Mouse (Mus musculus) limb, embryonic 11.5 days (tissue): ENCODE data around the gene Atp6v1b1. TPM values are rescaled to one million over a fixed set of nuclear protein-coding genes. Genes with fewer than 3 reads are reported as not detected.

Experiments used
- ATAC-seq: fragments of 200-750 bp; cut with Nextera tagmentation; 2 replicates; pipeline ENCODE4 v1.8.0; 2017; ENCODE audit warnings: low read depth; ENCODE audit not compliant: insufficient number of reproducible peaks, low FRiP score, low TSS enrichment
- DNase-seq: peaks from one replicate; pipeline ENCODE4 v3.0.0-alpha.2; 2015; ENCODE audit warnings: low spot score
- H3K27ac ChIP-seq: fragments of 300-500 bp; sonication (generic); replicated peaks from 2 replicates; pipeline ENCODE4 v1.5.1; 2014; ENCODE audit warnings: low read depth, mild to moderate bottlenecking, low read length
- H3K27me3 ChIP-seq: fragments of 300-500 bp; sonication (generic); 2 replicates; pipeline ENCODE4 v1.6.1; 2014; ENCODE audit warnings: mild to moderate bottlenecking, low read length, mixed read lengths; ENCODE audit not compliant: control insufficient read depth, insufficient read depth
- H3K36me3 ChIP-seq: fragments of 300-500 bp; sonication (generic); 2 replicates; pipeline ENCODE4 v1.6.1; 2014; ENCODE audit warnings: mild to moderate bottlenecking, low read length, moderate library complexity, mixed read lengths; ENCODE audit not compliant: control insufficient read depth, insufficient read depth
- H3K4me1 ChIP-seq: fragments of 300-500 bp; sonication (generic); 2 replicates; pipeline ENCODE4 v1.6.1; 2014; ENCODE audit warnings: low read length, mixed read lengths; ENCODE audit not compliant: control insufficient read depth, insufficient read depth
- H3K4me2 ChIP-seq: fragments of 300-500 bp; sonication (generic); 2 replicates; pipeline ENCODE4 v1.6.1; 2014; ENCODE audit warnings: low read depth, mild to moderate bottlenecking, moderate library complexity; ENCODE audit not compliant: severe bottlenecking
- H3K4me3 ChIP-seq: fragments of 300-500 bp; sonication (generic); 2 replicates; pipeline ENCODE4 v1.5.1; 2014; ENCODE audit warnings: low read depth, low read length
- H3K9ac ChIP-seq: fragments of 300-500 bp; sonication (generic); 2 replicates; pipeline ENCODE4 v1.6.1; 2014; ENCODE audit warnings: mild to moderate bottlenecking, low read length
- H3K9me3 ChIP-seq: fragments of 300-500 bp; sonication (generic); 2 replicates; pipeline ENCODE4 v1.6.1; 2016; ENCODE audit warnings: low read length; ENCODE audit not compliant: control insufficient read depth
- WGBS: fragments of 180-500 bp; shearing (Covaris S2); extraction: QIAGEN DNeasy Blood & Tissue Kit; methylation state at CpG from one replicate; pipeline ENCODE4 v1.1.7; 2014; 5-methylcytosine and 5-hydroxymethylcytosine counted together
- polyA plus RNA-seq: library from polyadenylated mRNA; unstranded; fragments of >200 nt; fragmentation: Nextera tagmentation; extraction: Ambion mirVana; gene quantifications from 2 replicates; pipeline ENCODE4 v1.2.1, GENCODE M21; 2014

The Atp6v1b1 gene
- polyA plus RNA-seq, result 0.27 TPM in 1 of 2 replicates, not detected in the other

- Histone ChIP-seq H3K9me3 (no peaks in the 10 kb centered on the region), H3K36me3 (no peaks in the 10 kb centered on the region), H3K27ac (no peak within 1 kb of the TSS), H3K9ac (no peak within 1 kb of the TSS), H3K27me3 (no peaks in the 10 kb centered on the region), H3K4me3 (no peak within 1 kb of the TSS), H3K4me1 (no peaks in the 10 kb centered on the region), H3K4me2 (no peak within 1 kb of the TSS)
- ATAC-seq, result no peak
- whole genome bisulfite sequencing, result 64% methylated on average over 4 of the region's 5 CpGs
- DNase-seq, result no peak
Observed at GRCm38 (mm10) chr6:83742761-83743160, at the start of gene Atp6v1b1. Gene Atp6v1b1 (plus strand): TSS chr6:83742990.

DNA sequence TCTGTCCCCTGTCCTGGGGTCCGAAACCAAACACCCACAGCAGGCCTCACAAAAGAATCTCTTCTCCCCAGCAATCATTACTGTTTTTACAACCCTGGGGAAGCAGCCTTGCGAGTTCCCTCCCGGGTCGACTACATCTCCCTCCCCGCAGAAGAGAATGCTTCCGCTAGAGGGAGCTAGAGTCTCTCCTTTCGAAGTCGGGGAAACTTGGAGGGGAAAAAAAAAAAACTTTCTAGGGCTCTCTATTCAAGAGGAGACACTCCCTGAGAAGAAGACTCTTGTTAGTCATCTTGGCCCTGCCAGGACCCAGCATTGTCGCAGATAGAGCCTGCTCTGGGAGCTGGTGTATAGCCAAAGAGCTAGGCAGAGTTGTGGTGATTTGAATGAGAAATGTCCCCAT, 49.0 kb upstream of the Atp6v1b1 start:
- DNase-seq (peak; percentile 83), ATAC-seq (no peak)
- Histone ChIP-seq H3K9ac (no peak overlapping the region), H3K4me3 (no peak overlapping the region), H3K4me1 (no peaks in the 10 kb centered on the region), H3K27me3 (peaks cover 76% of the 10 kb centered on the region), H3K4me2 (no peak overlapping the region), H3K36me3 (no peaks in the 10 kb centered on the region), H3K9me3 (no peaks in the 10 kb centered on the region), H3K27ac (no peak overlapping the region)
- 0% methylated on average over 9 of the region's 9 CpGs for WGBS

- Histone ChIP-seq H3K4me2 (no peak overlapping the region), H3K36me3 (no peaks in the 10 kb centered on the region), H3K9me3 (no peaks in the 10 kb centered on the region), H3K27me3 (peaks cover 88% of the 10 kb centered on the region), H3K9ac (no peak overlapping the region), H3K4me3 (no peak overlapping the region), H3K27ac (no peak overlapping the region), H3K4me1 (no peaks in the 10 kb centered on the region)
- 2% methylated on average over 3 of the region's 3 CpGs for WGBS
- no peak for DNase-seq
- no peak for ATAC-seq
Observed at GRCm38 (mm10) chr6:83695731-83696130, 47.1 kb upstream of the Atp6v1b1 start.

GRCm38 (mm10) chr6:83696684-83697083, 46.1 kb upstream of the Atp6v1b1 start:
- peaks cover 87% of the 10 kb centered on the region for H3K27me3 ChIP-seq
- H3K9me3 ChIP-seq, result no peaks in the 10 kb centered on the region
- no peaks in the 10 kb centered on the region for H3K4me1 ChIP-seq
- no peak overlapping the region for H3K27ac ChIP-seq
- no peak overlapping the region for H3K4me3 ChIP-seq
- H3K36me3 ChIP-seq, result no peaks in the 10 kb centered on the region
- ATAC-seq (0 out of 2 replicates have a peak, but pooled peaks have one; percentile 47), DNase-seq (no peak)
- no peak overlapping the region for H3K9ac ChIP-seq
- WGBS, result 0% methylated on average over 7 of the region's 7 CpGs
- H3K4me2 ChIP-seq, result no peak overlapping the region

GRCm38 (mm10) chr6:83697932-83698331, 44.9 kb upstream of the Atp6v1b1 start:
- H3K4me3 ChIP-seq, result no peak overlapping the region
- H3K4me1 ChIP-seq, result 0 out of 2 replicates have a peak, but pooled peaks cover 4% of the 10 kb centered on the region
- H3K27me3 ChIP-seq, result peaks cover 88% of the 10 kb centered on the region
- DNase-seq, result no peak
- no peaks in the 10 kb centered on the region for H3K9me3 ChIP-seq
- no peak overlapping the region for H3K27ac ChIP-seq
- H3K4me2 ChIP-seq, result no peak overlapping the region
- H3K36me3 ChIP-seq, result no peaks in the 10 kb centered on the region
- no peak for ATAC-seq
- no peak overlapping the region for H3K9ac ChIP-seq
- 2% methylated on average over 8 of the region's 8 CpGs for WGBS

DNA sequence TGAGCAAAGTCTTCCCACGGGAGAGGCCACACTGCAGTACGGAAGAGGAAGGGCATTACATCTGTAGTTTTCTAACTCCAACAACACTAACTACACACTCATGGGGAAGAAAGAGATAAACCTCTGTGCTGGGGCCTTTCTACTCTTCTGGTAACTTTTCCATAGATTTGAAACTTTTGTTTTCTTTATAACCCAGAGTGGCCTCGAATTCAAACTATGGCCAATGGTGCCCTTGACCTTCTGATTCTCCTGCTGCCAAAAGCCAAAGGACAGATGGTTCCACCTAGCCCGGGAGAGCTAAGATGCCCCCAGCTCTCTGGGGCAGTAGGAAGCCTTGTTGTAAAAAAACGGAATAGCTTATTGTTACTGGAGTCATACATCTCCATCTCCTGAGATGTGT, 42.8 kb upstream of the Atp6v1b1 start:
- ATAC-seq, result no peak

GRCm38 (mm10) chr6:83701001-83701400, 41.8 kb upstream of the Atp6v1b1 start:
- no peak for ATAC-seq

More for the DNA sequence above, 42.8 kb upstream of the Atp6v1b1 start:
- Histone ChIP-seq H3K9me3 (no peaks in the 10 kb centered on the region), H3K27ac (no peak overlapping the region), H3K4me2 (no peak overlapping the region), H3K27me3 (peaks cover 87% of the 10 kb centered on the region), H3K36me3 (no peaks in the 10 kb centered on the region), H3K4me3 (no peak overlapping the region), H3K9ac (no peak overlapping the region), H3K4me1 (0 out of 2 replicates have a peak, but pooled peaks cover 4% of the 10 kb centered on the region)
- no peak for DNase-seq
- 2% methylated on average over 5 of the region's 5 CpGs for WGBS

DNA sequence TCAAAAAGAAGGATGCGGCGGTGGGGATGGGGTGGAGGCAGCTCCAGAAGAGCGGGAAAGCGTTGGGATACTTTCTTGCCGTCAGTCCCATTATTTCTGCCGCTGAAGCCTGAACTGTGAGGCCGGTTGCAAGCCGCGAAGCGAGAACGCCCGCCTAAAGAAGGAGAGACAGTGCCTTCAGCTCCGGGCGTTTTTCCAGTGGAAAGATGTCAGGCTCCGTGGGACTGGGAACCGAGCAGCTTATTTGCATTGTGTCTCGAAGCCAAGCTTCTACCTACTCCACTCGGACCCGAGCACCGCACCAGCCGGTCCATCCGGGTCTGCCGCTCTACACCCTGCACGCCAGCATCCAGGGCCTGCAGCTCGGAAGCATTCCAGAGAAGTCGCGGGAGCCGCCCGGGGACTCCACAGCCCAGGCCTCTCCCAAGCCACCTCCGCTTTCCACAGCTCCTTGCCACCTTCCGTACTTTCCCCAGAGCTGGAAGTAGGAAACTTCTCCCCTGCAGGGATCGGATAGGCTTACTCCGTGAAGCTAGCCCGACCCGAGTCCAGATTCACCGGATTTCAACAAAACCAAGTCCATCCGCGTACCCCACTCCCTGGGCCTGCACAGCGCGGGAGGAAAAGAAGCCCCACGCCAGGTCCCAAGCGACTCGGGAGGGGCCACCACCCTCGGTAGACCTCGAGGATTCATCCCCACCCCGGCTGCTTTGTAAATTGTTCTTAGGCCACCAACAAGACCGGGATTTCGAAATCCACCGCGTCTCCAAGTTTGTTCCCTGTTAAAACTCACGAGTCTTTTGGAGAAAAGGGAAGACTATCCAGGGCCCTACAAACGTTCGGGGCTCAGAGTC, 40.4 kb upstream of the Atp6v1b1 start:
- peak overlapping the region; percentile 15 for H3K4me3 ChIP-seq
- peak overlapping the region; percentile 29 for H3K4me2 ChIP-seq
- no peak overlapping the region; the same call in 1 of the 2 replicates for H3K9ac ChIP-seq
- DNase-seq, result peak; percentile 79
- H3K27me3 ChIP-seq, result peaks cover 87% of the 10 kb centered on the region
- no peaks in the 10 kb centered on the region for H3K9me3 ChIP-seq
- H3K27ac ChIP-seq, result no peak overlapping the region
- H3K36me3 ChIP-seq, result no peaks in the 10 kb centered on the region
- peaks cover 10% of the 10 kb centered on the region; the same call in 1 of the 2 replicates for H3K4me1 ChIP-seq
- peak; percentile 65; the same call in 1 of the 2 replicates for ATAC-seq
- WGBS, result under 1% methylated on average over 53 of the region's 53 CpGs

More at GRCm38 (mm10) chr6:83701001-83701400, 41.8 kb upstream of the Atp6v1b1 start:
- Histone ChIP-seq H3K27ac (no peak overlapping the region), H3K4me1 (0 out of 2 replicates have a peak, but pooled peaks cover 4% of the 10 kb centered on the region), H3K9ac (no peak overlapping the region), H3K36me3 (no peaks in the 10 kb centered on the region), H3K27me3 (peaks cover 87% of the 10 kb centered on the region), H3K9me3 (no peaks in the 10 kb centered on the region), H3K4me3 (no peak overlapping the region), H3K4me2 (no peak overlapping the region)
- DNase-seq, result peak; percentile 46
- WGBS, result 1% methylated on average over 11 of the region's 11 CpGs
